Mouse (Mus musculus) gastrocnemius, adult 18-20 months (tissue): ENCODE results near the gene Stx8. TPM values are rescaled to one million over a fixed set of nuclear protein-coding genes. Genes with fewer than 3 reads are reported as not detected.

Experiments used
- DNase-seq: peaks from one replicate; pipeline ENCODE4 v3.0.0; 2021; ENCODE audit warnings: low spot score
- microRNA-seq: library from miRNA; unstranded; fragments of <30 nt; microRNA quantifications from one replicate; pipeline ENCODE4 v1.2.0, GENCODE M21; 2021
- total RNA-seq, 2 experiments: library from RNA; stranded (reverse); gene quantifications; 2 replicates each; pipeline ENCODE4 v1.2.3; 2021

The Stx8 gene
- total RNA-seq, 2 experiments from 2014 or later, result 22.6 to 25.3 TPM

- no peak for DNase-seq
Observed at GRCm38 (mm10) chr11:68222209-68222608, 256.2 kb downstream of the Stx8 start.

- no peak for DNase-seq
Observed at GRCm38 (mm10) chr11:68223143-68223542, 257.1 kb downstream of the Stx8 start.

GRCm38 (mm10) chr11:68226654-68227057 lies 260.7 kb downstream of the Stx8 start:
- no peak for DNase-seq

GRCm38 (mm10) chr11:68227837-68228236 lies 261.8 kb downstream of the Stx8 start:
- DNase-seq, result no peak

GRCm38 (mm10) chr11:68228941-68229665 lies 263.1 kb downstream of the Stx8 start:
- peak; percentile 33 for DNase-seq

- DNase-seq, result no peak
Observed at GRCm38 (mm10) chr11:68231558-68231957, 265.6 kb downstream of the Stx8 start.

- no peak for DNase-seq
Observed at GRCm38 (mm10) chr11:68233469-68233965, 267.5 kb downstream of the Stx8 start.

- no peak for DNase-seq
Observed at GRCm38 (mm10) chr11:68239756-68240155, 273.8 kb downstream of the Stx8 start.

GRCm38 (mm10) chr11:68244254-68244991 lies 278.4 kb downstream of the Stx8 start:
- DNase-seq, result no peak

GRCm38 (mm10) chr11:68244992-68245261 lies 278.9 kb downstream of the Stx8 start:
- no peak for DNase-seq

- DNase-seq, result no peak
Observed at GRCm38 (mm10) chr11:68247897-68248296, 281.9 kb downstream of the Stx8 start.

GRCm38 (mm10) chr11:68250106-68250505 lies 284.1 kb downstream of the Stx8 start:
- no peak for DNase-seq

GRCm38 (mm10) chr11:68253531-68253930 lies 287.5 kb downstream of the Stx8 start:
- DNase-seq, result no peak

Small RNA genes within 50 kb of the gene (microRNA-seq; reads per million reads assigned to microRNA genes)
- gene Mir6406, result not detected

Other genes starting within 250 kb of the Stx8 start
- under 1 TPM; 0.43 to 0.59 TPM for gene Glp2r, start 195.0 kb upstream of the Stx8 start, total RNA-seq
- gene Gsg1l2, start 191.6 kb upstream of the Stx8 start, total RNA-seq, result not detected
- 100 to 1,000 TPM; 224 to 340 TPM for gene Dhrs7c, start 168.0 kb upstream of the Stx8 start, total RNA-seq
- gene Usp43, start 44.0 kb upstream of the Stx8 start, total RNA-seq, result under 1 TPM; 0.40 to 0.57 TPM
- 1 to 10 TPM; 1.7 to 6.1 TPM for gene Cfap52, start 542 bp upstream of the Stx8 start, total RNA-seq